Mouse (Mus musculus) urinary bladder, adult 18-20 months (tissue): ENCODE results near the gene Tgm2.

ENCODE experiments used
- DNase-seq, 2 experiments: peaks; one replicate each; pipeline ENCODE4 v3.0.0; 2022; ENCODE audit warnings: low spot score in 2 of 2, mixed read lengths in 2 of 2

Gene Tgm2

GRCm38 (mm10) chr2:158141690-158142440 lies 4.4 kb downstream of the Tgm2 start:
- DNase-seq: no peak

DNA sequence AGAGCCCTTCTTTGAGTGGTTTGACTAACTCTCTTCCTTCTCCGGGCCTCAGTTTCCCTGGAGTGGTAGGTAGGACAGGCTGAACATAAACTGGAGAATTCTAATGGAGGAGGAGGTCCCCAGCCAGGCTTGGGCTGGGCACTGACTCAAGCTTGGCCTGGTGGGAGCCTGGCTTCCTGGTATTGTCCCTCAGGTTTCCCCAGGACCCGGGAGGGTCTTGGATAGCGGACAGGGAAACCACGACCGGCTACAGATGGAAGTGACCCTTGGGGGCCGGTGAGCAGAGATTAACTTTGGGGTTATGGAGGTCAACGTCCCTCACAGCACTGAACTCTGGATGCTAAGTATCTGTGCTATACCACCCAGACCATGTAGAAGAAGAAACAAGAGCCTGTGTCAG lies 5.0 kb downstream of the Tgm2 start:
- no peak for DNase-seq

GRCm38 (mm10) chr2:158140664-158141063 lies 5.6 kb downstream of the Tgm2 start:
- no peak for DNase-seq

DNA sequence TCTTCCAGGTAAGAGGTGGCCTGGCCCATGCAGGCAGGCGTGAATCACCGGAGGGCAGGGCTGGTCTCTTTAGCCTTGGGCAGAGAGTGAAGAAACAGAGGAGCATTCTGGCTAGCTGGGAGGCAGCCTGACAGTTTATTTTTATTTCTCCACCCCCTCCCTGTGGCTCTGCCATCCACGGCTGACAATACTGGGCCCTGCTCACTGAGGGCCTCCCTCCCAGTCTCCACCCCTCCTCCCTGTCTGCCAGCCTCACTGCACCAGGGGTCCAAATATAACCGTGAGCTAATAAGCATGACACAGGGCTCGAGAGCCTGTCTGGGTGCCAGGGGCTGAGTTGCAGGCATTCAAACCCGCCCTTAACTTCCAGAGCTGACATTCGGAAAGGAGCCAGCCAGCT lies 6.6 kb downstream of the Tgm2 start:
- DNase-seq: peak in 1 of 2 experiments; percentile 59

- DNase-seq: no peak
These were observed 7.5 kb downstream of the Tgm2 start for GRCm38 (mm10) chr2:158138778-158139177.

- no peak for DNase-seq
These were observed 8.5 kb downstream of the Tgm2 start for GRCm38 (mm10) chr2:158137771-158138170.

DNA sequence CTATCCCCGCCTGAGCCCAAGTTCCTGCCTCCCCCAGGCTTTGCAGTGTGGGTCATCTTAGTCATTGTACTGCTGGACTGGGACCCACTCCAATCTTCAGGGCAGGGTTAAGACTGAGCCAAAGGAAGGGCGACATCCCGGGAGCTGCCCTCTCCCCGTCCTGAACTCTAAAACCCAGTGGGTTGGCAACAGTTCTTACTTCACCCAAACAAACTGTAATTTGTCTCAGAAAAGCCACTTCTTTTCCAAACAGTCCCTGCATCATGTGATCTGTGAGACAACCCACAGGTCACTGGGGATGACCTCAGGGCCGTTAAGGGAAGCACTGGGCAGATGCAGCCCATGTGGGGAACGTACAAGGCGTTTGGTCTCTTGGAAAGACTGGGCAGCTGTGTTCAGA lies 10.0 kb downstream of the Tgm2 start:
- no peak for DNase-seq

DNA sequence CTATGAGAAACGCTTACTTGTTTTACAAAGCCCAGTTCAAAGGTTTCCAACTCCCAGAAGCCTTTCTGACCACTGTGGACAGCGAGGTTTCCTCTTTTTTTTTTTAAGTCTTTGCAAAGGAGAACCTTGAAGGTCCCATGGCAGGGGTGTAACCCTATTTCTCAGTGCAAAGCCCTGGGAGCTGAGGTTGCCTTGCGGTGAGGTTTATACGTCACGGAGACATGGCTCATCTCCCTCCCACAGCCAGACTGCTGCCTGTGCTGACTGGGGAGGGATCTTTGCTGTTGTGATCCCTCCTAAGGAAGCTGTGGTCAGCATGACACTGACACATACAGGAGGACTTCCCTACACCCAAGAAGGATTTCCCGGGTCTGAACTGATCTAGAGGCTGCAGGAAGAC lies 13.2 kb downstream of the Tgm2 start:
- DNase-seq: no peak

- no peak for DNase-seq
These were observed 13.9 kb downstream of the Tgm2 start for GRCm38 (mm10) chr2:158132320-158132719.

GRCm38 (mm10) chr2:158131197-158131835 lies 14.9 kb downstream of the Tgm2 start:
- no peak for DNase-seq

DNA sequence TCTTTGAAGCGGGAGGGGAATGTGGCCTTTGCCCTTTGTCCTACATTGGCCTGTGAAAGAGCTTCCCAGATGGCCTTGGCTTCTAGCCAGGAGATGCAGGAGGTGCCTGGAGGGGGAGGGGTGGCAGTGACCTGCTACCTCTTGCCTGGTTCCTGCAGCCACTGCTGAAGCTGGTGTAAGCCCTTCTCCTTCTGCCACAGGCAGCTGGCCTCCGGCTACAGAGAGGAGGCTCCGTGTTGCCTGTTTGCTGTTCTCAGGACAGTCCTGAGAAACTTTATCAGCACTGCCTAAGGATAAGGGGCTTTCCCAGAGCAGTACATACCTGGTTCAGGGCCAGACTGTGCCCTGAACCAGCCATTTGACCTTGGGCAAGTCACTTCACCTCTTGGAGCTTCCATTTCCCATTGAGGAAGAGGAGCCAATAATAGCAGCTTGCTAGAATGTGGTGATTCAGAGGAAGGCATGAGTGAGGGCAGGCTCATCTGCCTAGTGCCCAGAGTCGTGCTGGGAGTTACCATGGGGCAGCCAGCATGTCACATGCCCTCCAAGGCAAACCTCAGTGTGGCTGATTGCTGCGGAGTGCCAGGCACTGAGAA lies 15.7 kb downstream of the Tgm2 start:
- DNase-seq: no peak

DNA sequence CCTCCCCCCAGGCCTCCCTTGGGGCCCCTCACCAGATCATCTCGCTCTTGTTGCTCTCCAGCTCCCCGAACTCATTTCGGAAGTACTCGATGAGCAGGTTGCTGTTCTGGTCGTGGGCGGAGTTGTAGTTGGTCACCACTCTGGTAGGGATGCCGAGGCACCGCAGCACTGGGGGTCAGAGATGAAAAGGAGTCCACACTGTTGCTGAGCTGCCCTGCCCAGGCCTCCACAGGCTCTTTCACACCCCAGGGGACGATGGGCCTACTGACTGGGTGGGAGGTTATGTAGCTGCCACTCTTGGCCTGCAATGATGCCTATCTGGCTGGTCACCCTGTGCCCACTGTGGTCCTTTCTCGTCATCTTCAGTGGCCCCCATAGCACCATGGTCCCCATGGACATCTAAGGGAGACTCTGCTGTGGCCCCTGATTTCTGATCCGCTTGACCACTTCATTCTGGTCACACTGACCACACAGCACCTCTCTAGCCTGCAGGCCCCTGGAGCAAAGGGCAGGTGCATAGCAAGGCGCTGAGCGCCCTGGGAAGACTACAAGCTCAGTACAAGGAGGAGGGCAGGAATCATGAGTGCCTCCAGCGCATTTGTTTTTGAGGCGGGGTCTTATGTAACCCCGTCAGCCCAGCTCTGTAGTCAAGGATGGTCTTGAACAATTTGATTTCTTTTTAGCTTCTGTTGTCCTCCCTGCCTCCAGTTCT lies 16.8 kb downstream of the Tgm2 start:
- DNase-seq: no peak

DNA sequence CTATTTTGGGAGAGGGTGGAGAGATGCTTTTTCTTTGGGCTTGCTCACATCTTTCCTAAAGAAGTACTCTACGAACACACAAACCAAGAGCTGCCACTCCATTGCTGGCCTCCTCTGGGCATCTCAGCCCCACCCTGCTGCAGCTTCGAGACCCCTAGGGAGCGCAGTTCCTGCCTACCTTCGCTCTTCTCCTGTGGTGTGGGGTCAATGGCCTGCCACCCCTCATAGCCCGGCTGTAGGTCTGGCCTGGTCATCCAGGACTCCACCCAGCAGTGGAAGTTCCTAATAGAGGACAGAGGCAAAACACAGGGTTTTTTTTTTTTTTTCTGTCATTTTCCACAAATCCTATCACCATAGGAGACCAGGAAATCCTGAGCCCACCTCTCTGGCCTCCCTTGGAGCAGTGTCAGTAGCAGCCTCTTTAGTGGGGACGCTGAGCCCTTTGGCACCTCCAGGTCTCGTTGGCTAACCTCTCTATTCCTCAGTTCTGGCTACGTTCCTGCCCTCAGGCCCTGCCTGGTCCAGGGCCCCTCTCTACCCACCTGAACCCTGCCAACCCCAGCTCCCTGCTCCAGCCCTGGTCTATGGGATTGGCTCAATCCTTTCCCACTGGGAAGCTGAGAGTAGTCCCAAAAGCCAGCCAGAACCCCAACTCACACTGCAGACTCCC lies 17.6 kb downstream of the Tgm2 start:
- DNase-seq: no peak

DNA sequence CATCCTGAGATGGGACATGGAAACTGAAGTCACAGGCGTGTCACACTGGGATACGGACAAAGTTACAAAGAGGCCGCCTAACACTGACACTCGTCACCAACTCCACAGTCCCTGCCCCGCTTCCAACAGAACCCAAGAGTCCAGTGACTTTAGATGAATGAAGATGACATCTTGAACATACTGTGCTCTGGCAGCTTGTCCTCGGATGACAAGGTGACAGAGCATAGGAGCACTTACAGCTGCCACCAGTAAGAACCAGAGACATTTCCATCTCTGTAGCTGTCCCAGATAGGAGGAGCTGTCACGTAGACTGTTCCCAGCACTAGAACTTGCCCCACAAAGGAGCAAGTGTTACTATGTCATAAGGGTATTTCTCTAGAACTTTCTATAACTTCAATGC lies 18.4 kb downstream of the Tgm2 start:
- no peak for DNase-seq

GRCm38 (mm10) chr2:158127245-158127644 lies 19.0 kb downstream of the Tgm2 start:
- DNase-seq: no peak

GRCm38 (mm10) chr2:158122814-158123213 lies 23.4 kb downstream of the Tgm2 start:
- DNase-seq: no peak

DNA sequence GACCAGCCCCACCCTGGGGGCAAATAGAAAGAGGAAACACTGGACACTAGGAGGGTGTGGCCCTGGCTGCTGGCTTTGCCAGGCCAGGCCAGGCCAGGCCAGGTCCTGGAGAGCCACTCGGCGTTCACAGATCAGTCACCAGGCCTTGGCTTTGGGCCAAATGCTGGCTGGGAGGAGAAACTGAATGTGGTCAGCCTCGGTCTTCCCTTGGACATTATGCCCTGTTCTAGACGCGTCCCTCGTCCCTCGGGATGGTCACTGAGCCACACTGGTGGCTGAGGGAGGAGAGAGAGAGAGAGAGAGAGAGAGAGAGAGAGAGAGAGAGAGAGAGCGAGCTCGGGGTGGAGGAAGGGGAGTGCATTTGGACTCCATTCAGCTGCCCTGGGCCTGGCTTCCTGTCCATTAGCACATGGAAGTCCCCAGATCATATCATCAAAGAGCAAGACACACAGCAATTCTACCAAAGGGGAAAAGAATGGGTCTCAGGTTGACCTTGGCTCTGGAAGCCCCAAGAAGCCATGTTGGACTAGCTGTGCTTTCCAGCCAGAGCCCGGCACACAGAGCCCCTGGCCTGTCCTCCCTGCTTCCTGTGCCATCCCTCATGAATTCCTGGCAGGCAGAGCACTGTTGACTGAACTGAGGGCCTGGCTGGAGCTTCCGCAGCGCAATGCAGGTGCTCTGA lies 24.4 kb downstream of the Tgm2 start:
- peak; percentile 58 to 65 for DNase-seq

DNA sequence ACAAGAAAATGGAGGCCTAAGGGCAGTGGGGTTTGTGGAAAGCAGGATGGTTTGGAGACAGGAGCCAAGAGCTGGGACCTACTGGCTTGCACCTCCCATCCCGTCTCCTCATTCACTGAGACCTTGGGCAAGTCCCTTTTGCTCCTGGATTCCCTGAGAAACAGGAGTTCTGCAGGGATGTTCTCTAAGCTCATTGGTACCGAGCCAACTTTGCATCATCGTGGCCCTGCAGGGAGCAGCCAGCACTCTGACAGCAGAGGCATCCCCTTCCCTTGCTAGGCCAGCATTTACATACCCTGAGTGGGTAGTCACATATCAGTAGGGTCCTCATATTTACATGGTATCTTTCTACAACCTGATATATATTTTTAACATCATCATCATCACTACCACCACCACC lies 25.4 kb downstream of the Tgm2 start:
- no peak for DNase-seq

DNA sequence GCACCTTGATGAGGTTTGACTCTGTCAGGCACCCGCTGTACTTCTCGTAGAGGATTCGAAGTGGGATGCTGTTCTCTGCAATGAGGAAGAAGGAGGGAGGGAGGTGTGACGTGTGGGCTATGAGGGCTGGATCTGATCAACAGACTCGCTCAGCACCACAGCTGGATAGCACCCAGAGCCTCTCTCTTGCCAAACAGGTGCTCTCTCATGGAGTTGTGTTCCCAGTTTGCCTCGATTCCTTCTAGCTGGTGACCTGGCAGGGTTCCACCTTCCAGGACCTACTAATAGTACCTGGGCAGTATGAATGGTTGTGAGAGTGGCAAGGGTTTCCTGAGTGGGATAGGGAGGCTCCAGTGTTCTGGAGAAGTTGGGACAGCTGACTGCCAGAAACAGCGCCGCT lies 26.0 kb downstream of the Tgm2 start:
- DNase-seq: no peak

- DNase-seq: no peak
These were observed 27.1 kb downstream of the Tgm2 start for GRCm38 (mm10) chr2:158119145-158119544.

DNA sequence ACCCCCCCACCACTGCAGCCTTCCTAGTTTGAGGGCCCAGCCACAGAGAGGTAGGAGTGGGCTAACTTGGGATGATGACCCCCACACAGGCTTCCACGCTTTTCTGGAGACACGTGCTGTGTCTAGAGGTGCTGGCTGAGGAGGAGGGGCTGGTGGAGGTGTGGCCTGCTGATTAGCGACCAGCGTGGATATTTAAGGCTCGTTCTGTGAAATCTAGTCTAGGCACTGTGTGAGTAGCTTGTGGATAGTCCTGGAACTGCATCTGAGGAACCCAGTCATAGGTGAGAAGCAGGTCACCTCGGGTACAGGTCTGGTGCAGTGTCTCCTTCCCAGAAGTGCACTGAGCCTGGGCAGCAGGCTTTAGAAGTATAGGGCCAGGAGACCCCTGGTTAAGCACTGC lies 29.6 kb downstream of the Tgm2 start:
- no peak for DNase-seq
